Mouse (Mus musculus) heart, embryonic 16.5 days (tissue): ENCODE measurements at regions not wholly inside any gene's neighbourhood (a gene's known extent, or its start where the extent isn't known, plus 50 kb on each side); places are given as distances from the start of the nearest gene placed in this dataset.

Source experiments
- ATAC-seq: fragments of 200-750 bp; cut with Nextera tagmentation; replicated peaks from 2 replicates; pipeline ENCODE4 v1.8.0; 2017; ENCODE audit warnings: moderate number of reproducible peaks; ENCODE audit not compliant: insufficient read depth, low FRiP score; ENCODE audit errors: extremely low read depth
- H3K27ac ChIP-seq: fragments of 300-500 bp; sonication (generic); 2 replicates; pipeline ENCODE4 v1.5.1; 2014; ENCODE audit warnings: mild to moderate bottlenecking, low read length, control low read depth, moderate library complexity
- H3K27me3 ChIP-seq: fragments of 300-500 bp; sonication (generic); 2 replicates; pipeline ENCODE4 v1.6.1; 2014; ENCODE audit warnings: low read length, mixed read lengths; ENCODE audit not compliant: control insufficient read depth, insufficient read depth
- H3K36me3 ChIP-seq: fragments of 300-500 bp; sonication (generic); 2 replicates; pipeline ENCODE4 v1.6.1; 2014; ENCODE audit not compliant: control insufficient read depth, insufficient read depth
- H3K4me1 ChIP-seq: fragments of 300-500 bp; sonication (generic); 2 replicates; pipeline ENCODE4 v1.6.1; 2014; ENCODE audit warnings: low read length, mixed read lengths; ENCODE audit not compliant: control insufficient read depth, insufficient read depth
- H3K4me2 ChIP-seq: fragments of 300-500 bp; sonication (generic); 2 replicates; pipeline ENCODE4 v1.6.1; 2014; ENCODE audit warnings: low read depth, mild to moderate bottlenecking, control low read depth, low read length
- H3K4me3 ChIP-seq: fragments of 300-500 bp; sonication (generic); 2 replicates; pipeline ENCODE4 v1.5.1; 2014; ENCODE audit warnings: mild to moderate bottlenecking, control low read depth, low read length
- H3K9ac ChIP-seq: fragments of 300-500 bp; sonication (generic); 2 replicates; pipeline ENCODE4 v1.6.1; 2014; ENCODE audit warnings: low read length, control low read depth
- H3K9me3 ChIP-seq: fragments of 300-500 bp; sonication (generic); replicated peaks from 2 replicates; pipeline ENCODE4 v1.6.1; 2016; ENCODE audit warnings: low read length; ENCODE audit not compliant: control insufficient read depth
- WGBS: fragments of 180-500 bp; shearing (Covaris S2); extraction: QIAGEN DNeasy Blood & Tissue Kit; methylation state at CpG from one replicate; pipeline ENCODE4 v1.1.7; 2014; 5-methylcytosine and 5-hydroxymethylcytosine counted together

DNA sequence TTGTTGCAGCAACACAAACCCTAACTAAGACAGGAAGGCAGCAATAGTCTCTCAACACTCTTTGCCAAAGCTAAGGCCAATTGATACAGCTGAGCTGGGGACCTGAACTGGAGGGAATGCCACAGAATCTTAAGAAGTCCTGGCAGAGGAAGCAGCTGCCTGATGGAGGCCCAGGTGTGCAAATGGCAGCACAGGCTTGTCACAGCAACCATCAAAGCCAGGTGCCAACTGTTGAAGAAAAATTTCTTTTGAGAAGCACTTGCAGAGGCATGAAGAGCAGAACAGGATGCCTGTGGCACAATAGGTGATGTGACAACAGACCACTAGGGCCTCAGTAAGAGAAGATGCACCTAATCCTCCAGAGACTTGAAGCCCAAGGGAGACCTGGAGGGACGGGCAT is 378.1 kb downstream of the Gsdmc2 start:
- Histone ChIP-seq H3K27ac (no peak overlapping the region), H3K27me3 (no peaks in the 10 kb centered on the region), H3K4me3 (no peak overlapping the region), H3K9ac (no peak overlapping the region), H3K4me2 (no peak overlapping the region), H3K4me1 (no peaks in the 10 kb centered on the region), H3K9me3 (peaks cover 3% of the 10 kb centered on the region; the same call in 1 of the 2 replicates), H3K36me3 (no peaks in the 10 kb centered on the region)
- WGBS, result 67% methylated on average over 1 of the region's 1 CpGs
- ATAC-seq, result peak; percentile 41; the same call in 1 of the 2 replicates

DNA sequence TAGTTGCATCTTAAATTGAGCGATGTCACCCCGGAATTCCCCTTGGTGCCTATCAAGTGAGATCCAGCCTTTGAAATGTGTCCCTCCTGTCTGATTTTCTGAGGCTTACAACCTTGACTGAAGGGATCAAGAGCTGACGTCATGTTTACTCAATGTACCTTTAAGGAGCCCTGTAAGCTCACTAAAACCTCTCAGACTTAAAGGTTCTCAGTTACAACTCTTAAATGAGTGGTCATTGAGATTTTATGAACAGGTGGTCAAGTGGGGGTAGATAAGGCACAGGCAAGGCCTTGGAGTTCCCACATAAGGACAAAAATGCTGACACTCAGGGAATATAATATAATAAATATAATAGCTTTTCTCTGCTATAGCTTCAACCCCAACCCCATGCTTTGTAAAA is 392.4 kb downstream of the Gsdmc2 start:
- Histone ChIP-seq H3K9ac (no peak overlapping the region), H3K4me3 (no peak overlapping the region), H3K27me3 (no peaks in the 10 kb centered on the region), H3K36me3 (no peaks in the 10 kb centered on the region), H3K27ac (no peak overlapping the region), H3K4me2 (no peak overlapping the region), H3K9me3 (no peaks in the 10 kb centered on the region), H3K4me1 (no peaks in the 10 kb centered on the region)
- ATAC-seq, result no peak
- 79% methylated on average over 3 of the region's 3 CpGs for WGBS

DNA sequence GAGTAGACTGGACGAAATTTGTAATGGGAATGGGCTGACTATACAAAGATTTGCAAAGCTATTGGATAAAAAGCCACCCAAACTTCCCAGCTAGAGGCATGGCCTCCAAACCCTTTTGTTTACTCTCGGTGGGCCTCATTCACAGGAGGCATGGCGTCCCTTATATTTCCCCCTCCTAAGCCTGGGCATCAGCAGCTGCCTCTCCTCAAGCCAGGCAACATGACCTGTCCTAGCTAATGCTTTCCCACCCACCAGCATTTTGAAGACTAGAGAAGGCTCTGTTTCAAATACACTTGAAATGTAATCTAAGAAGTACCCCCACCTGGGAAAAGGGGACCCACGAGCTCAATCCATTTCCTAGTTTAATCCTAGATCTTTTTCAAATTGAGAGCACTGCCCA is 398.7 kb downstream of the Gsdmc2 start:
- Histone ChIP-seq H3K4me2 (no peak overlapping the region), H3K4me3 (no peak overlapping the region), H3K4me1 (no peaks in the 10 kb centered on the region), H3K36me3 (no peaks in the 10 kb centered on the region), H3K27ac (no peak overlapping the region), H3K9me3 (no peaks in the 10 kb centered on the region), H3K27me3 (no peaks in the 10 kb centered on the region), H3K9ac (no peak overlapping the region)
- WGBS, result 71% methylated on average over 4 of the region's 4 CpGs
- no peak for ATAC-seq

DNA sequence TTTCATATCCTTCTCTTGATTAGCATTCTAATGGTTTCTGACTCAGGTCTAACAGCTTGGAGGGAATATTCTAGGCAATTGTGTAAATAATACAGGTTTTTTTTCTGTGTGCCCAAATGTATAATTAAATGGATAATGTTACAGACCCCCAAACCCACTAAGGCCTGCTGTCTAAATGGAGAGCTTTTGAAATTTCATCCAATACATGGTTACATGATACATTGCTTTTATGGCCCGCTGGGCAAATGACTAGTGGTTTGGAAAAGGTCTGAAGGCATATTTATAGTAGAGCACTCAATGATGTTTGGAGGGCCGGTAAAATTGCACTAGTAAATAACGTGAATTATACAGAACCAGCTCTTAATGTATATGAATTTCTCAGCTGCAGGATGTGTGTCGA is 400.0 kb downstream of the Gsdmc2 start:
- Histone ChIP-seq H3K27me3 (no peaks in the 10 kb centered on the region), H3K4me3 (no peak overlapping the region), H3K4me1 (no peaks in the 10 kb centered on the region), H3K9me3 (no peaks in the 10 kb centered on the region), H3K36me3 (no peaks in the 10 kb centered on the region), H3K4me2 (no peak overlapping the region), H3K9ac (no peak overlapping the region), H3K27ac (no peak overlapping the region)
- ATAC-seq, result no peak
- 82% methylated on average over 4 of the region's 4 CpGs for WGBS

DNA sequence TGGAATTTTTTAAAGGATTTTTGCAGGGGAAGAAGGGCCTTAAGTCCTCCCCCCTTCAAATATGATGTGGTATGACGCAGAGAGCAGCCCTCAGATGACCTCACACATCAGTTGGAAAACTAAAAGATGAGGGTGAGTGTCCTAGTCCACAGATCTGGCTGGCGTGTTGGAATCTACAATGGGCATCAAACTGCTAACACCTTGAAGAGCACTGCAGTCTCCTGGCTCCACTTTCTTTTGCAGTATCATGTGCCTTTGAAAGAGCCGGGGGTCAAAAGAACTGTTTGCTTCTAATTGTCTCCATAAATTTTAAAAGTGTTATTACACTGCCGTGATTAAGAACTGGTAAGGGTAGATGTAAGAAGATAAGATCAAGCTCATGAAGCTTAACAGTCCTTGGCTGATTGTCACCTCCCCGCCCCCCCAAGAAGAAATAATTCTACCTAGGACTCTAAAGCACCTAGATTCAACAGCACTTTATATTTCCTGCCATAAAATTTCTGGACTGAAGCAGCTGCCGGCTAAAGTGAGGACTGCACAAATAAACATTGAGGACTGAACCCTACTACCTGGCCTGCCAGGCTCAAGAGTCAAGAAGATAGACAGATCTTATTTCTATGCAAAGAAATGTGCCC is 402.7 kb downstream of the Gsdmc2 start:
- H3K27me3 ChIP-seq, result no peaks in the 10 kb centered on the region
- H3K9me3 ChIP-seq, result no peaks in the 10 kb centered on the region
- no peak overlapping the region for H3K9ac ChIP-seq
- 79% methylated on average over 6 of the region's 6 CpGs for WGBS
- no peak overlapping the region for H3K27ac ChIP-seq
- no peak for ATAC-seq
- no peaks in the 10 kb centered on the region for H3K36me3 ChIP-seq
- no peak overlapping the region for H3K4me2 ChIP-seq
- no peaks in the 10 kb centered on the region for H3K4me1 ChIP-seq
- no peak overlapping the region for H3K4me3 ChIP-seq

DNA sequence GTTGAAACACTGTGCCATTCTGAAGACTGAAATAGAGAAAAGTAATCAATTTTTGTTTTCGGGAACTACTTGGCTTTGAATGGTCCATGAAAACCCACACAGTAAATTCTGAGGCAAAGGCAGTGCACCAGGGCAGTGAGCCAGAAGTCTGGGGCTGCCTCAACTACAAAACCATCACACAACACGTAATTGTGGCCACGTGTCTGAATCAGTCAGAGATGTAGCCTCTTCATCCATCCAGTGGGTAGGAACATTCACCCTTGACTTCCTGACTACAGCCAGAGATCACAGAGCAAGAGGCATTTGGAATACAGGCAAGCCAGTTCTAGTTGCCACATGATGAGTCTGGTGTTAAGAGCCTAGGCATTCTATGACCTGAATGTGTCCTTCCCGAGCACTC is 432.3 kb downstream of the Gsdmc2 start:
- H3K27me3 ChIP-seq, result no peaks in the 10 kb centered on the region
- H3K9ac ChIP-seq, result no peak overlapping the region
- ATAC-seq, result no peak
- no peaks in the 10 kb centered on the region for H3K36me3 ChIP-seq
- no peak overlapping the region for H3K4me2 ChIP-seq
- H3K27ac ChIP-seq, result no peak overlapping the region
- 73% methylated on average over 4 of the region's 4 CpGs for WGBS
- H3K9me3 ChIP-seq, result no peaks in the 10 kb centered on the region
- H3K4me3 ChIP-seq, result no peak overlapping the region
- H3K4me1 ChIP-seq, result no peaks in the 10 kb centered on the region

DNA sequence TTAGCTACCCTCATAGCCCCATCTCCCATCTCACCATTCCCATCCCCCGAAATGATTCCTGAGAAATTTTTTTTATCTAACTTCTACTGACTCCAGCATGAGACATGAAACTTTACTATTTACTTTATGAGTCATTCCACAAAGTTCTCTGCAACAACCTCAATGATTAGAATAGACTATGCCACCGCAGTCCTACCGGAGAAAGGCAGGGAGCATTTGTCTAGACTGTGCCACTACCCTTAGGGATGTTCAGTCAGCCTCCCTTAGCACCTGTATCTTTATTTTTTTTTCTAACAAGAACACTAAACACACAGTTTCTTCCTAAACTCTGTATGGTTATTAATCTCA is 433.2 kb downstream of the Gsdmc2 start:
- H3K27me3 ChIP-seq, result no peaks in the 10 kb centered on the region
- no peak overlapping the region for H3K27ac ChIP-seq
- H3K4me3 ChIP-seq, result no peak overlapping the region
- H3K36me3 ChIP-seq, result no peaks in the 10 kb centered on the region
- H3K9me3 ChIP-seq, result no peaks in the 10 kb centered on the region
- H3K9ac ChIP-seq, result no peak overlapping the region
- no peaks in the 10 kb centered on the region for H3K4me1 ChIP-seq
- no peak for ATAC-seq
- WGBS, result 70% methylated on average over 3 of the region's 3 CpGs
- no peak overlapping the region for H3K4me2 ChIP-seq

DNA sequence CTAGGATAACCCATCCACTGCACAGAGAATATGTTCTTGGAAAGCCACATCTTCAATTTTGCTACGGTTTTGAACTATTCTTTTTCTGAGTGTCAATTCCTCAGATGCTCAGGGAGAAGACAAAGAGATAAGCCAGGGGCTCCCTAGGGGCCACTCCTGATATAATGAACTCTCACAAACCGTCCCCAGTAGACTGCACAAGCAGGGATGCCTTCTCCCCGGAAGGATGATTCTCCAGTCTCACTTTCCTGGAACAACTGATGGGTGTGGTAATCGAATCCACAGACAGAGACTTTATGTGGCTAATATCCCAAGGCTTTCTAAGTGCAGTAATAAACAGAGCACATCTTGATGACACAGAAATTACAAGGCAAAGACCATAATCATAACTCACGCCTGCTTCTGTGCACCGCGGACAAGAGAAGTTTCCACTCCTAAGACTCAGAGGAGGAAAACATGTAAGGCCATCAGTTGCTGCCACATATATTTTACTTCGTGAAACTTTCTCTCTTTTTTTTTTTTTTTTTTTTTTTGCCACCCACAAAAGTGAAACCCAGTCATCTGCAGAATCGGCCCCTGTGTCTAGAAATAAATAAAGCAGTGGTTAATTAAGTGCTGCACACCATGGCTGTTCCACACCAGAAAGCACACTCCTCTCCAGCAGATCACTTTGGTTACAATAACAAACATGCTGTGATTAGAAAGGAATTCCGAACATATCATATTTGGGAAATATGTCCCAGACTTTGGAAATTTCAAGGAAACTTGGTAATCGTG is 433.8 kb downstream of the Gsdmc2 start:
- H3K4me1 ChIP-seq, result no peaks in the 10 kb centered on the region
- no peak overlapping the region for H3K9ac ChIP-seq
- WGBS, result 59% methylated on average over 11 of the region's 11 CpGs
- no peak overlapping the region for H3K27ac ChIP-seq
- no peak overlapping the region for H3K4me3 ChIP-seq
- H3K9me3 ChIP-seq, result no peaks in the 10 kb centered on the region
- no peak for ATAC-seq
- H3K36me3 ChIP-seq, result no peaks in the 10 kb centered on the region
- H3K27me3 ChIP-seq, result no peaks in the 10 kb centered on the region
- no peak overlapping the region for H3K4me2 ChIP-seq

DNA sequence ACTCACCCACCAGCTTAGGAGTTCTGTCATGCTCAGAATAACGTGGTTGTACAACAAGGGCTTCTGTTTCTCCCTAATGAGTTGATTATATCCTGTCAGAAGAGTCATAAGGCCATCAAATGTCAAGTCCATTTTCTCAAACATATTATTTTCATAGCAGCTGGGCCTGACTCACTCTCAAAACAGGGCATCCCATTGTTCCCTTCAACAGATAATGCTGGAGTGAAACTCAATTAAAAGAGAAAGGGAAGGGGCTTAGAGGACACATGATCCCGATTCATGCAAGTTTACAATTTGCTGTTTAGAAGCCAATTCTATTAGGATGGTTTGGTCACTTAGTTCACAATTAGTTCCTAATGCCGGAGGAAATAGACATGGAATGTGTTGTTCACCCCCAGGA is 444.5 kb downstream of the Gsdmc2 start:
- H3K36me3 ChIP-seq, result no peaks in the 10 kb centered on the region
- no peak for ATAC-seq
- no peaks in the 10 kb centered on the region for H3K9me3 ChIP-seq
- no peak overlapping the region for H3K27ac ChIP-seq
- H3K4me3 ChIP-seq, result no peak overlapping the region
- H3K4me2 ChIP-seq, result no peak overlapping the region
- 67% methylated on average over 3 of the region's 3 CpGs for WGBS
- H3K27me3 ChIP-seq, result no peaks in the 10 kb centered on the region
- H3K9ac ChIP-seq, result no peak overlapping the region
- H3K4me1 ChIP-seq, result no peaks in the 10 kb centered on the region
